Mouse (Mus musculus) kidney, embryonic 14.5 days (tissue): Measurements from ENCODE around the gene Oas3. TPM values are rescaled to one million over a fixed set of nuclear protein-coding genes. Genes with fewer than 3 reads are reported as not detected.

Experiments
- ATAC-seq: fragments of 200-750 bp; cut with Nextera tagmentation; 2 replicates; pipeline ENCODE4 v1.8.0; 2017; ENCODE audit warnings: moderate number of reproducible peaks, mild to moderate bottlenecking, moderate TSS enrichment, moderate library complexity; ENCODE audit not compliant: low FRiP score, low TSS enrichment
- H3K27ac ChIP-seq: fragments of 300-500 bp; sonication (generic); 2 replicates; pipeline ENCODE4 v1.5.1; 2014; ENCODE audit warnings: low read depth, mild to moderate bottlenecking, low read length, moderate library complexity, mixed read lengths
- H3K27me3 ChIP-seq: fragments of 300-500 bp; sonication (generic); 2 replicates; pipeline ENCODE4 v1.6.1; 2014; ENCODE audit warnings: mild to moderate bottlenecking, low read length; ENCODE audit not compliant: control insufficient read depth, insufficient read depth
- H3K36me3 ChIP-seq: fragments of 300-500 bp; sonication (generic); 2 replicates; pipeline ENCODE4 v1.6.1; 2014; ENCODE audit warnings: low read length, mixed read lengths; ENCODE audit not compliant: control insufficient read depth, insufficient read depth
- H3K4me1 ChIP-seq: fragments of 300-500 bp; sonication (generic); 2 replicates; pipeline ENCODE4 v1.6.1; 2014; ENCODE audit warnings: low read length, mixed read lengths; ENCODE audit not compliant: control insufficient read depth, insufficient read depth
- H3K4me2 ChIP-seq: fragments of 300-500 bp; sonication (generic); replicated peaks from 2 replicates; pipeline ENCODE4 v1.6.1; 2014; ENCODE audit warnings: low read depth, mild to moderate bottlenecking, low read length
- H3K4me3 ChIP-seq: fragments of 300-500 bp; sonication (generic); 2 replicates; pipeline ENCODE4 v1.5.1; 2014; ENCODE audit warnings: mild to moderate bottlenecking, low read length
- H3K9ac ChIP-seq: fragments of 300-500 bp; sonication (generic); 2 replicates; pipeline ENCODE4 v1.6.1; 2014; ENCODE audit warnings: low read depth, mild to moderate bottlenecking, low read length, moderate library complexity
- H3K9me3 ChIP-seq: fragments of 300-500 bp; sonication (generic); 2 replicates; pipeline ENCODE4 v1.6.1; 2016; ENCODE audit warnings: low read length; ENCODE audit not compliant: control insufficient read depth
- WGBS: fragments of 180-500 bp; shearing (Covaris S2); extraction: QIAGEN DNeasy Blood & Tissue Kit; methylation state at CpG from one replicate; pipeline ENCODE4 v1.1.7; 2014; 5-methylcytosine and 5-hydroxymethylcytosine counted together
- polyA plus RNA-seq: library from polyadenylated mRNA; unstranded; fragments of >200 nt; fragmentation: Nextera tagmentation; extraction: Ambion mirVana; gene quantifications from 2 replicates; pipeline ENCODE4 v1.2.1, GENCODE M21; 2014

Gene Oas3
- polyA plus RNA-seq, 1 experiment from 2014 or later, result not detected

GRCm38 (mm10) chr5:120742125-120742524, 35.3 kb downstream of the Oas3 start:
- WGBS, result 37% methylated on average over 4 of the region's 4 CpGs
- Histone ChIP-seq H3K36me3 (no peaks in the 10 kb centered on the region), H3K4me1 (no peaks in the 10 kb centered on the region), H3K4me2 (no peak overlapping the region), H3K9ac (no peak overlapping the region), H3K27ac (no peak overlapping the region), H3K9me3 (no peaks in the 10 kb centered on the region), H3K4me3 (no peak overlapping the region), H3K27me3 (no peaks in the 10 kb centered on the region; the same call in 1 of the 2 replicates)
- no peak for ATAC-seq

- Histone ChIP-seq H3K9me3 (no peaks in the 10 kb centered on the region), H3K27ac (no peak overlapping the region), H3K9ac (no peak overlapping the region), H3K4me2 (no peak overlapping the region), H3K4me3 (no peak overlapping the region), H3K36me3 (no peaks in the 10 kb centered on the region), H3K27me3 (no peaks in the 10 kb centered on the region), H3K4me1 (no peaks in the 10 kb centered on the region)
- no peak for ATAC-seq
- 78% methylated on average over 14 of the region's 14 CpGs for WGBS
These were observed 43.0 kb downstream of the Oas3 start for GRCm38 (mm10) chr5:120734380-120734990.

DNA sequence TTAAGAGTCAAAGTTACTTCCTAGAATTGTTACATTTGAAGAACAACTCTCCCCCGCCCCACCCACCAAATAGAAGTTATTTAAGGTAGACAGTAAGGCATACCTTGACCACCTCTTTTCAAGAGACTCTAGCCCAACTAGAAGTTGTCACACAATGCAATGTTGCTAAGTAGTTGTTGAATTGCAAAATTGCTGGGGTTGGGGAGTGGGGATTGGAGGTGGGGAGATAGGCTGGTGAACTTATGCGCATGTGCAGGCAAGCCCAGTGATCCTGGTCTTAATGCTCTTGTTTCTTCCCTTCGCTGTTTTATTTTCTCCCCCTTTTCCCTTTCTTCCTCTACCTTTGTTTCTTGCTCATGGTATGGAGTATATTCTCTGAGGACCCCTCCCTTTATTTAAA, 43.8 kb downstream of the Oas3 start:
- H3K4me3 ChIP-seq, result no peak overlapping the region
- H3K27me3 ChIP-seq, result no peaks in the 10 kb centered on the region
- H3K4me1 ChIP-seq, result no peaks in the 10 kb centered on the region
- no peak overlapping the region for H3K4me2 ChIP-seq
- H3K9ac ChIP-seq, result no peak overlapping the region
- H3K36me3 ChIP-seq, result no peaks in the 10 kb centered on the region
- ATAC-seq, result no peak
- no peaks in the 10 kb centered on the region for H3K9me3 ChIP-seq
- WGBS, result 92% methylated on average over 3 of the region's 3 CpGs
- no peak overlapping the region for H3K27ac ChIP-seq

- Histone ChIP-seq H3K9me3 (no peaks in the 10 kb centered on the region), H3K36me3 (no peaks in the 10 kb centered on the region), H3K9ac (no peak overlapping the region), H3K4me1 (no peaks in the 10 kb centered on the region), H3K4me2 (no peak overlapping the region), H3K27ac (no peak overlapping the region), H3K4me3 (no peak overlapping the region), H3K27me3 (no peaks in the 10 kb centered on the region)
- no peak for ATAC-seq
- WGBS, result 68% methylated on average over 1 of the region's 1 CpGs
These were observed 44.7 kb downstream of the Oas3 start for GRCm38 (mm10) chr5:120732740-120733139.

DNA sequence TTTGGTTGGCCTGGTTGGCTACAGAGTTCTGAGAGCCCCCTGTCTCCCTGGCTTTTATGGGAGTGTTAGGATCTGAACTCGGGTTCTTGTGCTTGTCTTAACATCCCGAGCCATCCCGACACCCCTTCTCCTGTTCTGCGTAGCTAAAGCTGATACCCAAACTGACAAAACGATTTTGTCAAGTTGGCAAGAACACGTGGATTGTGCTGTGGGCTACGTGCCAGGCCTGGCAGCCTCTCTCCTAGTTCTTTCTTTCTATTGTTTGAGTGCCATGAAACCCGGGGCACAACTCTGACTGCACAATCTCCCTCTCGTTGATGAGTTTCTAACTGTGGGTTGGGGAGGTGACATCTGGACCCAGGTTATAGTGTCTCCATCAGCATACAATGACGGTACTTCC, 48.1 kb downstream of the Oas3 start:
- 76% methylated on average over 10 of the region's 10 CpGs for WGBS
- Histone ChIP-seq H3K4me1 (no peaks in the 10 kb centered on the region), H3K4me3 (no peak overlapping the region), H3K9ac (no peak overlapping the region), H3K9me3 (no peaks in the 10 kb centered on the region), H3K27me3 (no peaks in the 10 kb centered on the region), H3K4me2 (no peak overlapping the region), H3K27ac (no peak overlapping the region), H3K36me3 (no peaks in the 10 kb centered on the region)
- no peak for ATAC-seq

- Histone ChIP-seq H3K27me3 (no peaks in the 10 kb centered on the region), H3K4me1 (no peaks in the 10 kb centered on the region), H3K27ac (no peak overlapping the region), H3K36me3 (no peaks in the 10 kb centered on the region), H3K4me2 (no peak overlapping the region), H3K9me3 (no peaks in the 10 kb centered on the region), H3K9ac (no peak overlapping the region), H3K4me3 (no peak overlapping the region)
- WGBS, result 52% methylated on average over 12 of the region's 12 CpGs
- ATAC-seq, result no peak
These were observed 51.5 kb downstream of the Oas3 start for GRCm38 (mm10) chr5:120725811-120726455.

- Histone ChIP-seq H3K36me3 (no peaks in the 10 kb centered on the region), H3K9me3 (no peaks in the 10 kb centered on the region), H3K4me1 (no peaks in the 10 kb centered on the region), H3K27me3 (no peaks in the 10 kb centered on the region), H3K27ac (no peak overlapping the region), H3K4me2 (no peak overlapping the region), H3K9ac (no peak overlapping the region), H3K4me3 (no peak overlapping the region)
- 58% methylated on average over 7 of the region's 7 CpGs for WGBS
- ATAC-seq, result no peak
These were observed 56.5 kb downstream of the Oas3 start for GRCm38 (mm10) chr5:120721005-120721404.

DNA sequence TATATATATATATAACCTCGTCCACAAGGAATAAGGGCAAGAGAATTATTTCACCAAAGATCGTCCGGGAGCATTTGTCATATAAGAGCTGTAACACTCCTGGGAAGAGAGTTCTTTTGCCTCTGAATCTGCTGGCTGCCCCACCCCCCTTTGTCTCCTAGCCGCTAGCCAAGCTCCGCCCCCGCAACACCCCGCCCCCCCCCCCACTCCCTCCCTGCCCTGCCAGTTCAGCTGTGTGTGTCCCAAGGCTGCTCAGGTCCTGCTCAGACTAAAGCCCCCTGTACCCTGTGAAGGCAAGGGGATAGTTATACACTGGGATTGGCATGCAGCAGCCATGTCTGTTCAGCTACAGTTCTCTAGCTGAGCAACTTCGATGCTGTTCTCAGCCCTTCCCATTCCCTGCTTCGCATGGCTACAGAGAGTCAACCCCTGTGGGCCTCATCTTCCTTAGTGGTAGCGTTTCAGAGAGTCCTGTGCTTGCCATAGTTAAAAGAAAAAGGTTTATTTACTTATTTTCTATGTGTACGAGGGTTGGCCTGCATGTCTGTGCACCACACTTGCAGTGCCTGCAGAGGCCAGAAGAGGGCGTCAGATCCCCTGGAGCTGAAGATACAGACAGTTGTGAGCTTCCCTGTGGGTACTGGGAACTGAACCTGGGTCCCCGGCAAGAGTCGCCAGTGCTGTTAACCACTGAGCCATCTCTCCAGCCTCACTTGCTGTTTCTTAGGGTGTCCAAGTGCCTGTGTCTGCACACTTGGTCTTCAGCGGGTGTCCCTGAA, 58.7 kb downstream of the Oas3 start:
- peaks cover 4% of the 10 kb centered on the region; the same call in 1 of the 2 replicates for H3K27me3 ChIP-seq
- no peak overlapping the region for H3K4me3 ChIP-seq
- H3K9me3 ChIP-seq, result no peaks in the 10 kb centered on the region
- H3K36me3 ChIP-seq, result no peaks in the 10 kb centered on the region
- 50% methylated on average over 15 of the region's 15 CpGs for WGBS
- H3K27ac ChIP-seq, result no peak overlapping the region
- H3K9ac ChIP-seq, result no peak overlapping the region
- no peak for ATAC-seq
- H3K4me2 ChIP-seq, result no peak overlapping the region
- no peaks in the 10 kb centered on the region for H3K4me1 ChIP-seq

DNA sequence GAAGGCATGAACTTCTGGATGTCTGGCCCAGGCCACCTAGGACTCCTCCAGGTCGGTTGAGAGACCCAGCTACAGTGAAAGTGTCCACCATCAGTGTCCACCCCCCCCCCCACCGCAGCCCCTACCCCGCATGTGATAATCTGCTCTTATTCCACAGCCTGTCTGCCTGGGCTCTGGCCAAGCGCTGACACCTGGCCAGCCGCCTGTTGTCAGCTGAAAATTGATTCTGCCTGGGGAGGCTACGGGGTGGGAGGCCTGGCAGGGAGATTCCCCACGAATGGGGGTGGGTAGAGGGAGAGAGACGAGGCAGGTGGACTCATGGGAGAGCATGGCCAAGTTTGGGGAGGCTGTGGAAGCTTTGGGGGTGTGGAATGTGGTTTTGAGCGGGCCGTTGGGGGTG, 60.3 kb downstream of the Oas3 start:
- ATAC-seq, result no peak
- Histone ChIP-seq H3K27me3 (peaks cover 17% of the 10 kb centered on the region), H3K4me1 (no peaks in the 10 kb centered on the region), H3K4me3 (no peak overlapping the region), H3K9me3 (no peaks in the 10 kb centered on the region), H3K27ac (no peak overlapping the region), H3K36me3 (no peaks in the 10 kb centered on the region), H3K4me2 (no peak overlapping the region), H3K9ac (no peak overlapping the region)
- WGBS, result 80% methylated on average over 10 of the region's 10 CpGs
